Mouse (Mus musculus) midbrain, embryonic 16.5 days (tissue): ENCODE data around the gene Bloc1s3. TPM values are rescaled to one million over a fixed set of nuclear protein-coding genes. Genes with fewer than 3 reads are reported as not detected.
A peak's percentile ranks its signal among the peaks of the same experiment; 100 is the strongest.

Experiments
- ATAC-seq: fragments of 200-750 bp; cut with Nextera tagmentation; 2 replicates; pipeline ENCODE4 v1.8.0; 2017; ENCODE audit warnings: moderate TSS enrichment
- H3K27ac ChIP-seq: fragments of 300-500 bp; sonication (generic); 2 replicates; pipeline ENCODE4 v1.5.1; 2014; ENCODE audit warnings: mild to moderate bottlenecking, low read length, mixed read lengths
- H3K27me3 ChIP-seq: fragments of 300-500 bp; sonication (generic); 2 replicates; pipeline ENCODE4 v1.6.1; 2014; ENCODE audit warnings: low read depth, low read length, mixed read lengths; ENCODE audit not compliant: control insufficient read depth, insufficient read depth
- H3K36me3 ChIP-seq: fragments of 300-500 bp; sonication (generic); 2 replicates; pipeline ENCODE4 v1.6.1; 2014; ENCODE audit warnings: mild to moderate bottlenecking, low read length, moderate library complexity, mixed read lengths; ENCODE audit not compliant: control insufficient read depth, insufficient read depth
- H3K4me1 ChIP-seq: fragments of 300-500 bp; sonication (generic); 2 replicates; pipeline ENCODE4 v1.6.1; 2014; ENCODE audit warnings: mild to moderate bottlenecking, low read length, mixed read lengths; ENCODE audit not compliant: control insufficient read depth, insufficient read depth
- H3K4me2 ChIP-seq: fragments of 300-500 bp; sonication (generic); 2 replicates; pipeline ENCODE4 v1.6.1; 2014; ENCODE audit warnings: mild to moderate bottlenecking, low read length, mixed read lengths
- H3K4me3 ChIP-seq: fragments of 300-500 bp; sonication (generic); 2 replicates; pipeline ENCODE4 v1.5.1; 2014; ENCODE audit warnings: low read depth, mild to moderate bottlenecking, low read length, moderate library complexity, mixed read lengths
- H3K9ac ChIP-seq: fragments of 300-500 bp; sonication (generic); 2 replicates; pipeline ENCODE4 v1.6.1; 2014; ENCODE audit warnings: low read depth, low read length, mixed read lengths
- H3K9me3 ChIP-seq: fragments of 300-500 bp; sonication (generic); replicated peaks from 2 replicates; pipeline ENCODE4 v1.6.1; 2014; ENCODE audit warnings: mild to moderate bottlenecking, low read length, mixed read lengths; ENCODE audit not compliant: control insufficient read depth, poor library complexity, severe bottlenecking
- WGBS: fragments of 180-500 bp; shearing (Covaris S2); extraction: QIAGEN DNeasy Blood & Tissue Kit; methylation state at CpG from one replicate; pipeline ENCODE4 v1.1.7; 2014; 5-methylcytosine and 5-hydroxymethylcytosine counted together
- polyA plus RNA-seq: library from polyadenylated mRNA; unstranded; fragments of >200 nt; fragmentation: Nextera tagmentation; extraction: Ambion mirVana; gene quantifications from 2 replicates; pipeline ENCODE4 v1.2.1, GENCODE M21; 2015

The Bloc1s3 gene
- polyA plus RNA-seq, 1 experiment from 2014 or later = 3.9 TPM

- Histone ChIP-seq H3K4me1 (peaks cover 10% of the 10 kb centered on the region), H3K9me3 (no peaks in the 10 kb centered on the region), H3K4me3 (no peak overlapping the region), H3K27me3 (no peaks in the 10 kb centered on the region), H3K4me2 (no peak overlapping the region), H3K9ac (no peak overlapping the region; the same call in 1 of the 2 replicates), H3K27ac (no peak overlapping the region), H3K36me3 (no peaks in the 10 kb centered on the region)
- 56% methylated on average over 8 of the region's 8 CpGs for WGBS
- ATAC-seq = peak; percentile 66
Observed at GRCm38 (mm10) chr7:19542155-19542691, 34.1 kb upstream of the Bloc1s3 start.

GRCm38 (mm10) chr7:19541681-19542154 is 33.6 kb upstream of the Bloc1s3 start:
- Histone ChIP-seq H3K4me3 (no peak overlapping the region), H3K27ac (no peak overlapping the region), H3K4me1 (peaks cover 10% of the 10 kb centered on the region), H3K9ac (no peak overlapping the region; the same call in 1 of the 2 replicates), H3K9me3 (no peaks in the 10 kb centered on the region), H3K27me3 (no peaks in the 10 kb centered on the region), H3K36me3 (no peaks in the 10 kb centered on the region), H3K4me2 (no peak overlapping the region)
- WGBS = 73% methylated on average over 7 of the region's 7 CpGs
- peak; percentile 30; the same call in 1 of the 2 replicates for ATAC-seq

DNA sequence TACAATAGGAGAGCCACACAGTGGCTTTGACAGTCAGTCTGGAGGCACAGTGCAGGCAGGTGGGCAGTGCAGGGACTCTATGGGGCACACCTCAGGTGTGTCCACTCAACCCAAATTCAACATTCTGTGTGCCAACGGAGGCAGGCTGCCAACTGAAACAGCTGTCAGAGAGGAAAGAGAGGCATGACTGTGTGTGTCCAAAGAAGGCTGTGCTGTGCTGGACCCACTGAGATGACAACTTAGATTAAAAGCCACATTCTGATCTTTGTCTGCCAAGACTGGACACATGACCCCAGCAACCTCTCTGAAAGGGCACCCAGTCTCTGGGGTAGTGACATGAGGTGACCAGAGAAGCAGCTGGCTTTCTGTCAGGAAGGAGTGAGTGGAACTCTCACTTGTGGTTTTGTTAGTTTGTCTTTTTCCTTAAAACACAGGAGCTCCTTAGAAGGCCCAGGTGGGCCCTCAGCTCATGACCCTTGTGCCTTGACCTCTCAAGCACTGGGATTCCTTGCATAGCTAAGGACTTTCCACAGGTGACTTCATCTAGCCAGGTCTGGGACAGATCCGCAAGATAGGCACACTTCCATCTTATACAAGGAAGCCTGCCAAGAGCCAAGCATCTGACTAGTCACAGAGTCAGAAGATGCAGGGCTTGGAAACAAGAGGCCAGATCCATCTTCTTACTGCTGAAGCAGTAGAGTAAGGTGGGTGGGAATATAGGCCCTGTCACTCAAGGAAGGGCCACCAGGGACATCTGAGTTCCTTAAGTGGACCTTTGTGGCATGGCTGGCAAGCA is 32.8 kb upstream of the Bloc1s3 start:
- Histone ChIP-seq H3K27ac (no peak overlapping the region), H3K36me3 (no peaks in the 10 kb centered on the region), H3K27me3 (no peaks in the 10 kb centered on the region), H3K4me3 (no peak overlapping the region), H3K9ac (no peak overlapping the region), H3K4me1 (peaks cover 10% of the 10 kb centered on the region), H3K4me2 (no peak overlapping the region), H3K9me3 (no peaks in the 10 kb centered on the region)
- WGBS = 91% methylated on average over 2 of the region's 2 CpGs
- no peak for ATAC-seq

DNA sequence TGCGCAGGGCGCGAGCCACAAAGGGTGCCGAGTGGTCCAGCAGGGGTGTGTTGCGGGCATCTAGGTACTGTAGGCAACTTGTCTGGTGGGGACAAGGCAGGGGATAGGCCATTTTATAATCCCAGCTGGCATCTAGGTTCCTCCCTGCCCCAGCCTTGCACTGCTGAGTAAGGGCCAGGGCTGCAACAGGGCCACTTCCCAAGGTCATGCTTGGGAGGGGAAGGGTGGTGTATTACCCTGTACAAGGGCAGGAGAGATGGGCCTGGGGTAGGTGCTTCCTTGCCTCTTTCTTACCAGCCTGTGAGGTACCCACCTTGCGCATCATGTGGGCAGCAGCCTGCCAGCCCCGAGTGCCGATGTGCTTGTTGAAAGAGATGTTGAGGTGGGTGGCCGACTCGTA is 26.5 kb upstream of the Bloc1s3 start:
- Histone ChIP-seq H3K9ac (no peak overlapping the region), H3K27ac (no peak overlapping the region), H3K4me1 (no peaks in the 10 kb centered on the region), H3K4me2 (no peak overlapping the region), H3K27me3 (no peaks in the 10 kb centered on the region), H3K36me3 (peaks cover 32% of the 10 kb centered on the region), H3K9me3 (no peaks in the 10 kb centered on the region), H3K4me3 (no peak overlapping the region)
- ATAC-seq = no peak
- WGBS = 95% methylated on average over 10 of the region's 10 CpGs

- no peaks in the 10 kb centered on the region for H3K4me1 ChIP-seq
- no peaks in the 10 kb centered on the region for H3K9me3 ChIP-seq
- WGBS = 90% methylated on average over 14 of the region's 14 CpGs
- no peak overlapping the region for H3K4me3 ChIP-seq
- no peaks in the 10 kb centered on the region for H3K27me3 ChIP-seq
- H3K27ac ChIP-seq = no peak overlapping the region
- H3K36me3 ChIP-seq = peaks cover 32% of the 10 kb centered on the region
- no peak overlapping the region for H3K9ac ChIP-seq
- H3K4me2 ChIP-seq = no peak overlapping the region
- ATAC-seq = no peak
Observed at GRCm38 (mm10) chr7:19532240-19532639, 24.1 kb upstream of the Bloc1s3 start.

- H3K27ac ChIP-seq = no peak overlapping the region
- no peaks in the 10 kb centered on the region for H3K9me3 ChIP-seq
- H3K4me3 ChIP-seq = no peak overlapping the region
- no peak for ATAC-seq
- H3K9ac ChIP-seq = no peak overlapping the region
- no peaks in the 10 kb centered on the region for H3K27me3 ChIP-seq
- no peaks in the 10 kb centered on the region for H3K4me1 ChIP-seq
- 74% methylated on average over 10 of the region's 10 CpGs for WGBS
- peaks cover 32% of the 10 kb centered on the region for H3K36me3 ChIP-seq
- no peak overlapping the region for H3K4me2 ChIP-seq
Observed at GRCm38 (mm10) chr7:19531077-19531476, 22.9 kb upstream of the Bloc1s3 start.

GRCm38 (mm10) chr7:19525105-19525481 is 16.9 kb upstream of the Bloc1s3 start:
- no peaks in the 10 kb centered on the region for H3K9me3 ChIP-seq
- H3K4me3 ChIP-seq = no peak overlapping the region
- ATAC-seq = no peak
- H3K27ac ChIP-seq = no peak overlapping the region
- peaks cover 4% of the 10 kb centered on the region; the same call in 1 of the 2 replicates for H3K36me3 ChIP-seq
- 62% methylated on average over 2 of the region's 2 CpGs for WGBS
- no peak overlapping the region for H3K4me2 ChIP-seq
- H3K27me3 ChIP-seq = peaks cover 46% of the 10 kb centered on the region
- H3K4me1 ChIP-seq = peaks cover 21% of the 10 kb centered on the region
- H3K9ac ChIP-seq = no peak overlapping the region

DNA sequence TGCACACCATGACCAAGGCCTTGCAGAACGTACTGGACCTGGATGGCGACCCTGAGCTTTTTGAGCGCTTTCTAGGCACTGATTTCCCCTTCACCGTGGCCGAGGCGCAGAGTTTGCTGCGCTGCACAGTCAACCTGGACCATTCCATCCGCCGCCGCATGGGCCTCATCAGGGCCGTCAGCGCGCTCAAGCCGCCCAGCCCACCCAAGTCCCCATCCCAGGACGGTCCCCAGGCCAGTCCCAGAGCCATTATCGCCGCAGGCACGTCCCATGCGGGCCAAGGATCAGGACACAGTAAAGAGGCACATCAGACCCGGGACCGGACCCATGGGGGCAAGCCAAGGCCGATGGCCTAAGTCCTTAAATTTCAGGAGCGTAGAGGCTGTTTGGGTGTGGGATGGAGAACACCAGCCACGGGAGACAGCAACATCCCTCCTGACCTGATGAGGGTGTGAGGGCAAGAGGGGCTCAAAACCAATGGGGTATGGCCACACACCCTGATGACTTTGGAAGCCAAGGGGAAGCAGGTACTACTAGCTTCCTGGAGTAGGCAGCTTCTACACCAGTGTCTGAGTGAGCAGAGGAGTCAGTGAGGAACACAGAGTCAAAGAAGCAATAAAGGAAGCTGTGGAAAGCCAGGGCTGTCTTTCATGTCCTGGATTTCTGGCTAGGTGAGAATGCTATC is 16.4 kb upstream of the Bloc1s3 start:
- Histone ChIP-seq H3K4me1 (peaks cover 24% of the 10 kb centered on the region), H3K4me2 (peak overlapping the region; percentile 84), H3K27ac (no peak overlapping the region), H3K27me3 (peaks cover 47% of the 10 kb centered on the region), H3K4me3 (peak overlapping the region; percentile 39), H3K36me3 (no peaks in the 10 kb centered on the region), H3K9ac (peak overlapping the region; percentile 62), H3K9me3 (no peaks in the 10 kb centered on the region)
- peak; percentile 15; the same call in 1 of the 2 replicates for ATAC-seq
- WGBS = 12% methylated on average over 24 of the region's 24 CpGs
